ENCODE assay signal across 8 mouse cellular contexts in genomic region chr7:118855877-118856304, GRCm38 (mm10). TPM values are rescaled to one million over a fixed set of nuclear protein-coding genes. Genes with fewer than 3 reads are reported as not detected.
A peak's percentile ranks its signal among the peaks of the same experiment; 100 is the strongest.
DNase-seq lines count a peak whose midpoint lies in the region; ATAC-seq lines count a peak whose summit lies in the region.

Knop1 (minus strand) TSS chr7:118856254.

- H3K27me3 ChIP-seq in limb, embryonic 15.5 days = no peaks in the 10 kb centered on the region
- no peaks in the 10 kb centered on the region for H3K27me3 ChIP-seq in stomach, embryonic 14.5 days (ENCODE audit: control insufficient read depth, insufficient read depth, low read length)

- peak within 1 kb of the TSS; percentile 61 for H3K9ac ChIP-seq in limb, embryonic 15.5 days
- H3K9ac ChIP-seq in stomach, embryonic 14.5 days (replicated peaks; ENCODE audit: low read depth, low read length) = peak within 1 kb of the TSS; percentile 60

- intact Hi-C loops in heart, postnatal 36 days (cut with DNase I) = loop anchor here (2.0 to 10.0 kb wide), 5 partner anchors 49 to 321 kb away; partner anchors contain the start of genes Coq7 and Gprc5b

- peaks cover 18% of the 10 kb centered on the region for H3K4me1 ChIP-seq in limb, embryonic 15.5 days
- peaks cover 8% of the 10 kb centered on the region; the same call in 1 of the 2 replicates for H3K4me1 ChIP-seq in stomach, embryonic 14.5 days (ENCODE audit: control insufficient read depth, insufficient read depth, low read length)

- peak within 1 kb of the TSS; percentile 72 for H3K4me2 ChIP-seq in limb, embryonic 15.5 days
- peak within 1 kb of the TSS; percentile 48 for H3K4me2 ChIP-seq in stomach, embryonic 14.5 days (replicated peaks; ENCODE audit: low read depth, low read length)

- H3K4me3 ChIP-seq in limb, embryonic 15.5 days = peak within 1 kb of the TSS; percentile 78
- H3K4me3 ChIP-seq in stomach, embryonic 14.5 days (ENCODE audit: low read depth, low read length) = peak within 1 kb of the TSS; percentile 82

- peak within 1 kb of the TSS; percentile 75 for H3K27ac ChIP-seq in limb, embryonic 15.5 days
- H3K27ac ChIP-seq in stomach, embryonic 14.5 days (ENCODE audit: low read length) = peak within 1 kb of the TSS; percentile 55; the same call in 1 of the 2 replicates

- H3K36me3 ChIP-seq in limb, embryonic 15.5 days = peaks cover 26% of the 10 kb centered on the region
- H3K36me3 ChIP-seq in stomach, embryonic 14.5 days (ENCODE audit: control insufficient read depth, insufficient read depth, low read length) = peaks cover 17% of the 10 kb centered on the region; the same call in 1 of the 2 replicates

- no peaks in the 10 kb centered on the region for H3K9me3 ChIP-seq in limb, embryonic 15.5 days
- H3K9me3 ChIP-seq in stomach, embryonic 14.5 days (ENCODE audit: control insufficient read depth, low read depth, low read length) = no peaks in the 10 kb centered on the region

- WGBS in limb, embryonic 15.5 days = under 1% methylated on average over 46 of the region's 46 CpGs
- WGBS in stomach, embryonic 14.5 days = under 1% methylated on average over 46 of the region's 46 CpGs

- no peak for DNase-seq in frontal cortex, postnatal 10 days (ENCODE audit: low spot score in 2 of 2)
- peak; percentile 32 for DNase-seq in ES-CJ7 (ENCODE audit: low read depth, low spot score)
- DNase-seq in heart, postnatal 36 days = no peak
- no peak for DNase-seq in right cerebral cortex, postnatal 4 days

- peak; percentile 77 for ATAC-seq in frontal cortex, adult (ENCODE audit: low TSS enrichment)
- ATAC-seq in erythroid progenitor cell, adult 5-6 weeks (replicated peaks; ENCODE audit: low FRiP score, poor library complexity, severe bottlenecking) = peak; percentile 51
- ATAC-seq in limb, embryonic 15.5 days (ENCODE audit: insufficient number of reproducible peaks, low FRiP score, low TSS enrichment, low read depth) = peak; percentile 65
- peak; percentile 82 for ATAC-seq in stomach, embryonic 14.5 days (ENCODE audit: insufficient number of reproducible peaks, insufficient read depth, low FRiP score, low read depth)

RNA-seq across cellular contexts. Expression of gene Knop1, which starts in this region (rescaled TPM):
- total RNA-seq in erythroid progenitor cell, adult 5-6 weeks (2015; ENCODE audit: low replicate concordance) = 7.2 and 8.4 TPM in 2 replicates
- total RNA-seq in erythroid progenitor cell, adult 5-6 weeks (2017; ENCODE audit: low replicate concordance) = 4.2 and 6.5 TPM in 2 replicates
- total RNA-seq in heart, postnatal 36 days (2021) = 10 to 100 TPM; 14.3 to 19.5 TPM
- 87.9 and 88.4 TPM in 2 replicates for polyA plus RNA-seq in limb, embryonic 15.5 days (2015; fragmentation: Nextera tagmentation; extraction: Ambion mirVana)
- polyA plus RNA-seq in stomach, embryonic 14.5 days (2014; fragmentation: Nextera tagmentation; extraction: Ambion mirVana) = 108 and 112 TPM in 2 replicates
